Mouse (Mus musculus) hindbrain, embryonic 12.5 days (tissue): ENCODE data around the gene Gm43738. TPM values are rescaled to one million over a fixed set of nuclear protein-coding genes. Genes with fewer than 3 reads are reported as not detected.

ENCODE experiments used
- ATAC-seq: fragments of 200-750 bp; cut with Nextera tagmentation; 2 replicates; pipeline ENCODE4 v1.8.0; 2017; ENCODE audit warnings: moderate TSS enrichment; ENCODE audit not compliant: low FRiP score
- H3K27ac ChIP-seq: fragments of 300-500 bp; sonication (generic); 2 replicates; pipeline ENCODE4 v1.5.1; 2016; ENCODE audit warnings: mild to moderate bottlenecking
- H3K27me3 ChIP-seq: fragments of 300-500 bp; sonication (generic); 2 replicates; pipeline ENCODE4 v1.6.1; 2016; ENCODE audit warnings: mild to moderate bottlenecking
- H3K36me3 ChIP-seq: fragments of 300-500 bp; sonication (generic); 2 replicates; pipeline ENCODE4 v1.6.1; 2016; ENCODE audit warnings: mild to moderate bottlenecking
- H3K4me1 ChIP-seq: fragments of 300-500 bp; sonication (generic); 2 replicates; pipeline ENCODE4 v1.6.1; 2016
- H3K4me2 ChIP-seq: fragments of 300-500 bp; sonication (generic); replicated peaks from 2 replicates; pipeline ENCODE4 v1.6.1; 2016; ENCODE audit warnings: mild to moderate bottlenecking
- H3K4me3 ChIP-seq: fragments of 300-500 bp; sonication (generic); 2 replicates; pipeline ENCODE4 v1.5.1; 2016; ENCODE audit warnings: mild to moderate bottlenecking
- H3K9ac ChIP-seq: fragments of 300-500 bp; sonication (generic); 2 replicates; pipeline ENCODE4 v1.6.1; 2016; ENCODE audit warnings: mild to moderate bottlenecking, moderate library complexity
- H3K9me3 ChIP-seq: fragments of 300-500 bp; sonication (generic); replicated peaks from 2 replicates; pipeline ENCODE4 v1.6.1; 2016; ENCODE audit warnings: mild to moderate bottlenecking
- WGBS: fragments of 180-500 bp; shearing (Covaris S2); methylation state at CpG from one replicate; pipeline ENCODE4 v1.1.7; 2016; 5-methylcytosine and 5-hydroxymethylcytosine counted together
- polyA plus RNA-seq: library from polyadenylated mRNA; unstranded; fragments of >200 nt; fragmentation: Nextera tagmentation; extraction: Ambion mirVana; gene quantifications from 2 replicates; pipeline ENCODE4 v1.2.1, GENCODE M21; 2016

Gene Gm43738
- polyA plus RNA-seq, 1 experiment from 2014 or later: not detected

DNA sequence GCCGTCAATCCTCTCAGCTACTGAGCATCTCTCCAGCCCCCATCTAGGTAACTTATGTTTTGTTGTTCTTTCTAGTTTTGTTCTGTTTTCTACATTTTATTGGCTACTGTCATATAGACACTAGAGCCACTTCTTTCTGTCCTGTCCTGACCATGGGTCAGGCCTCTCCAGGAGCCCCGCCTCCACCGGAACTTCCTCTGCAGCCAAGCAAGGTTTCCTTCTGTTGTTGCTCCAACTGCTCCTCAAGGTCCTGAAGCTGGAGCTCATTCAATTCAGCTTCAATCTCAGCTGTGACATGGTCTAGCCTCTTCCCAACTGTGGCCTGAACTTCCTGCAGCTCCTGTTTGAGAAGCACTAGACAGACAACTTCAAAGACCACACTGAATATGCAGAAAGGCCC lies 29.0 kb upstream of the Gm43738 start:
- H3K4me2 ChIP-seq: no peak overlapping the region
- 93% methylated on average over 3 of the region's 3 CpGs for WGBS

DNA sequence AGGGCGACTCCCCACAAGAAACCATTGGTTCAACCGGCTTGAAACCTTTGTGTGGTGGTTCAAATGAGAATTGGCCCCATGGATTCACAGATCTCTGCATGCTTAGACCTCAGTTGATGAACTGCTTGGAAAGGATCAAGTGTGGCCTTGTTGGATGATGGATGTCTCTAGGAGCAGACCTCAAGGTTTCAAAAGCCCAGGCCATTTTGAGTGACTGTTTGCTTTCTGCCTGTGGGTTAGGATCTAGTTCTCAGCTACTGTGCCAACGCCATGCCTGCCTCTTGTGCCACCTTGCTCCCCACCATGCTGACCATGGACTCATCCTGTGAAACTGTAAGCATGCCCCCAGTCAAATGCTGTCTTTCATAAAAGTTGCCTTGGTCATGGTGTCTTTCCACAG lies 25.1 kb upstream of the Gm43738 start:
- 85% methylated on average over 3 of the region's 3 CpGs for WGBS
- no peak overlapping the region for H3K4me2 ChIP-seq
- no peaks in the 10 kb centered on the region for H3K36me3 ChIP-seq
- no peak overlapping the region for H3K4me3 ChIP-seq
- H3K4me1 ChIP-seq: no peaks in the 10 kb centered on the region
- H3K27ac ChIP-seq: no peak overlapping the region
- no peak overlapping the region for H3K9ac ChIP-seq
- H3K9me3 ChIP-seq: no peaks in the 10 kb centered on the region
- no peaks in the 10 kb centered on the region for H3K27me3 ChIP-seq
- no peak for ATAC-seq

More for the DNA sequence above, 29.0 kb upstream of the Gm43738 start:
- H3K9ac ChIP-seq: no peak overlapping the region
- no peak overlapping the region for H3K4me3 ChIP-seq
- H3K27me3 ChIP-seq: no peaks in the 10 kb centered on the region
- no peaks in the 10 kb centered on the region for H3K9me3 ChIP-seq
- H3K27ac ChIP-seq: no peak overlapping the region
- H3K4me1 ChIP-seq: peaks cover 7% of the 10 kb centered on the region
- H3K36me3 ChIP-seq: no peaks in the 10 kb centered on the region
- ATAC-seq: no peak

DNA sequence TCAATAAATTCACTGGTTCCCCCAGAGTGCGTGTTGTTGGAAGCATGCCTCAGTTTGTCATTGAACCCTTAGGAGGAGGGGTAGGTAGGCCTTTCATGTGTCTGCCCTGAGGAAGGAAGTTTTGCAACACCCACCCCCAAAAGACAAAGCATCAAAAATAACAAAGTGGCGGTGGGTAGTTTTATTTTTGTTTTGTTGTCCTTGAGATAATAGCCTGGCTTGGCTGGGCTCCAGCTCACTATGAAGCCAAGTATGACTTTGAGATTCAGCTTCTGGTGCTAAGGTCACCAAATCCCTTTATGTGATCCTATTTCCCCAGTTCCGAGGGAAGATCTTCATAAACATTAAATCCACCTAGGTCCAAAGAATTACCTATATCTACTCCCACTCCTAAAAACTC lies 23.3 kb upstream of the Gm43738 start:
- WGBS: 87% methylated on average over 3 of the region's 3 CpGs
- ATAC-seq: no peak
- no peak overlapping the region for H3K27ac ChIP-seq
- no peaks in the 10 kb centered on the region for H3K27me3 ChIP-seq
- H3K4me3 ChIP-seq: no peak overlapping the region
- no peak overlapping the region for H3K4me2 ChIP-seq
- no peak overlapping the region for H3K9ac ChIP-seq
- H3K4me1 ChIP-seq: no peaks in the 10 kb centered on the region
- H3K36me3 ChIP-seq: no peaks in the 10 kb centered on the region
- H3K9me3 ChIP-seq: no peaks in the 10 kb centered on the region

DNA sequence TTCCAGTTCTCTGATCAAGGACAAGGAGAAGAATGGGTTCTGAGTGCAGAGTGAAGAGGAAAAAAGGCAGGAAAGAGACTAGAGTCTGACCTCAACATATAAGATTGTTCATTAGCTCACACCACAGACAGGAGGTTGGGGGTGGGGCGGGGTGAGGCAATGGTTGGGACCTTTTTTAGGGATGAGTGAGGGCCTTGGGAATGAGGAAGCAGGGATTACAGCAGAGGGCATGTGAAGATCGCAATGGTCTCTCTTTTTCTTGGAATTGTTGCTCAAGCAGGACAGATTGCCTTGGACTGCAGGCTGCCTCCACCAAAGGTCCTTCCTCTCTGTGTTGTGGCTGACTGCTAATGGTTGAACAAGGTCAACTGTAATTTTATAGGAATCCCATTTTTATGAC lies 22.4 kb upstream of the Gm43738 start:
- no peaks in the 10 kb centered on the region for H3K27me3 ChIP-seq
- H3K9ac ChIP-seq: no peak overlapping the region
- H3K27ac ChIP-seq: no peak overlapping the region
- no peaks in the 10 kb centered on the region for H3K36me3 ChIP-seq
- H3K9me3 ChIP-seq: no peaks in the 10 kb centered on the region
- no peaks in the 10 kb centered on the region for H3K4me1 ChIP-seq
- ATAC-seq: no peak
- WGBS: 72% methylated on average over 2 of the region's 2 CpGs
- no peak overlapping the region for H3K4me3 ChIP-seq
- no peak overlapping the region for H3K4me2 ChIP-seq

DNA sequence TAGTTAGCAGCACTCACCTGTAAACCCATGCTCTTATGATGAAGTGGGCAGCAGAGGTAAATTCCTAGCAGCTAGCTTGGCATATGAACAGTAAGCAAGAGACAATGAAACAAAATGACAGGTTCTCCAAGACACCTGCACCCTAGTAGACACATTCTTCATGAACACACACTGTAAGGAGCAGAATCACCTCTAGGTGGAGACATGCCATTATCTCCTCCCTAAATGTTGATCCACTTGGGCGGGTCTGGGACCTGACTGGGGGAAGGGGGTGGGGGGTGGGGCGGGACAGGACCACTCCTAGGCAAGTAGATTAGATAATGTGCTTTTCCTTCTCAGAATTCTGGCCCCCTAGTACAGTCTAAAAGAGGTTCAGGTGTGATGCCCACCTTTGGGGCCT lies 14.6 kb upstream of the Gm43738 start:
- H3K4me2 ChIP-seq: no peak overlapping the region
- no peaks in the 10 kb centered on the region for H3K36me3 ChIP-seq
- no peaks in the 10 kb centered on the region for H3K4me1 ChIP-seq
- no peaks in the 10 kb centered on the region for H3K27me3 ChIP-seq
- H3K9ac ChIP-seq: no peak overlapping the region
- no peaks in the 10 kb centered on the region for H3K9me3 ChIP-seq
- H3K27ac ChIP-seq: no peak overlapping the region
- 0% methylated on average over 2 of the region's 2 CpGs for WGBS
- ATAC-seq: no peak
- H3K4me3 ChIP-seq: no peak overlapping the region

DNA sequence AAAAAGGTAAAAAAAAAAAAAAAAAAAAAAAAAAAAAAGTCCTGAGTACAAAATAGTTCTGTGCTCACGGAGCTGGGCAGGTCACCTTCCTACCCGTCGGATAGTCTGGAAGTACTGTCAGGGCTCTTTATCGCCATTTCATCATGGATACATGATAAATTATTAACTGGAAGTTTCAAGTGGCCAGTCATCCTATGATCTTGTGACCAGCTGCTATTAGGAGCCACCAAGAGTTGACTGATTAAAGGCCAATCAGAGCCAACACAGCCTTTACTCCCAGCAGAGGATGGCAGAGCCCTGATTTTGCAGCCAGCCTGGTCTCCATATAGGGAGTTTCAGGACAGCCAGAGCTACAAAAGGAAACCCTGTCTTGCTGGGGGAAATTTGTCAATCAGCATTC lies 12.2 kb upstream of the Gm43738 start:
- ATAC-seq: no peak
- Histone ChIP-seq H3K4me1 (no peaks in the 10 kb centered on the region), H3K36me3 (no peaks in the 10 kb centered on the region), H3K9me3 (no peaks in the 10 kb centered on the region), H3K4me2 (no peak overlapping the region), H3K4me3 (no peak overlapping the region), H3K27me3 (no peaks in the 10 kb centered on the region), H3K9ac (no peak overlapping the region), H3K27ac (no peak overlapping the region)
- 94% methylated on average over 4 of the region's 4 CpGs for WGBS

DNA sequence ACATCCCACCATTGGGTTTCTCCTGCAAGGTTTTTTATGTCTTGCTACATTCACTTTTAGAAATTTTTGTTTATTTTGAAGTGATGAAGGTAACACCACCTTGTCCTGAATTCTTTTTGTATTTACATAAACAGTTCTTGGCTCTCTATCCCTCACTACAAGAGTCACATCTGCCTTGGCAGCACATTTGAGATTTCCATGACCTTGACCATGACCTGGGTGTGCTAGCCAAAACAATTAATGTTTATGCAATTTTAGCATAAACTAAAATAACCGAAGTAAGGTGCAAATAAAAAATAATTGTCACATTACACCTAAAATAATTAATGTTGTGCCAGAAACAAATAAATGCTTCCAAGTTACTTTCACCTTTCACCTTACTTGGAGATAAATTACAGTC lies 7.2 kb upstream of the Gm43738 start:
- WGBS: 72% methylated on average over 1 of the region's 1 CpGs
- no peak overlapping the region for H3K4me3 ChIP-seq
- no peaks in the 10 kb centered on the region for H3K9me3 ChIP-seq
- H3K27me3 ChIP-seq: no peaks in the 10 kb centered on the region
- H3K9ac ChIP-seq: no peak overlapping the region
- no peaks in the 10 kb centered on the region for H3K4me1 ChIP-seq
- no peak for ATAC-seq
- H3K4me2 ChIP-seq: no peak overlapping the region
- H3K27ac ChIP-seq: no peak overlapping the region
- H3K36me3 ChIP-seq: no peaks in the 10 kb centered on the region

DNA sequence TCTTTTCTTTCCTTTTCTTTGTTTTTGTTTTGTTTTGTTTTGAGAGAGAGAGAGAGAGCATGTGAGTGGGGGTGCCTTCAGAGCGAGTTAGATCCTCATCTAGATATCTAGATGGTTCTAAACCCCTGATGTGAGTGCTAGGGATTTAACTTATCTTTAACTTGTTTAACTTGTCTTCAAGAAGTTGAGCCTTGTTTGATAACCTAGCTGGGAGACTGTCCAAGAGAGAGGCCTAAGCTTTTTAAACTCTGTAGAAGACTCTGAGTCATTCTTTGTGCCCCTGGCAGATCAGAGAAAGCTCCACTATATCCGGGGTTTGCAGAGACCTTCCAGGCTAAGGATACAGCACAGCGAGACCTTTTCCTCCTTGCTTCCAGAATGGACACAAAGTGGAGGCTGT lies 6.6 kb upstream of the Gm43738 start:
- no peak for ATAC-seq
- Histone ChIP-seq H3K27me3 (no peaks in the 10 kb centered on the region), H3K27ac (no peak overlapping the region), H3K36me3 (no peaks in the 10 kb centered on the region), H3K4me1 (no peaks in the 10 kb centered on the region), H3K4me3 (no peak overlapping the region), H3K9ac (no peak overlapping the region), H3K4me2 (no peak overlapping the region), H3K9me3 (no peaks in the 10 kb centered on the region)
- WGBS: 72% methylated on average over 3 of the region's 3 CpGs

DNA sequence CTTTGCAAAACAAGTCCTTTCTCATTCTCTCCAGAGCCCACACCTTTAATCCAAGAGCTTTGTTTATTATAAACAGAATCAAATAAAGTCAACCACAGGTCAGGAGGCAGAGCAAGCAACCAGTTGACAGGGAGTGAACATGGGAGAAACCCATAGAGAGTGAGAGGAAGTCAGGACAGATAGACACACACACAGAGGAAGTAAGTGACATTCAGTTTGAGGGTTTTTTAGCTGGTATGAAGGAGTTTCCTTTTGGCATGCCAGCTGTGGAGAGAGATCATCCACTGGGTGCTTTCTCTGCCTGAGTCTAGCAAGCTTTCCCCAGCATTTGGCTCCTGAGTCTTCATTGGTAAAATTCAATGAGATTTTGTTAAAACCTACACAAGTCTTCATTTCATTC lies 6.0 kb upstream of the Gm43738 start:
- H3K4me3 ChIP-seq: no peak overlapping the region
- H3K27ac ChIP-seq: no peak overlapping the region
- H3K9ac ChIP-seq: no peak overlapping the region
- no peaks in the 10 kb centered on the region for H3K4me1 ChIP-seq
- H3K27me3 ChIP-seq: no peaks in the 10 kb centered on the region
- H3K4me2 ChIP-seq: no peak overlapping the region
- no peak for ATAC-seq
- H3K9me3 ChIP-seq: no peaks in the 10 kb centered on the region
- H3K36me3 ChIP-seq: no peaks in the 10 kb centered on the region

DNA sequence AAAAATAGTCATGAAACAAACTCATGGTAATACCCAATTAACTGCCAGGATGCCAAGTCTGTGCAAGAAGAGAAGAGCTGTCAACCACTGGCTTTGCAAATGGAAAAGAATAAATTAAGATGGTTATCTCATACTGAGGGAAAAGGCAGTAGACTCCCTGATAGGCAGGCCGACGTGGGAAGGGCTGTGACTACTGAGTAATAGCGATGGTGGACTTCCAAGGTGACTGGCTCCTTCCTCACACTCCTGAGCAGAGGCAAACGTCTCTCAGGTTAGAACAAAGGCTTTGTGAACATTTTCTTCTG lies 2.3 kb upstream of the Gm43738 start:
- H3K9ac ChIP-seq: no peak overlapping the region
- no peak for ATAC-seq
- 74% methylated on average over 4 of the region's 4 CpGs for WGBS
- H3K36me3 ChIP-seq: peaks cover 11% of the 10 kb centered on the region
- no peaks in the 10 kb centered on the region for H3K9me3 ChIP-seq
- no peak overlapping the region for H3K4me3 ChIP-seq
- no peak overlapping the region for H3K4me2 ChIP-seq
- peaks cover 24% of the 10 kb centered on the region for H3K4me1 ChIP-seq
- H3K27me3 ChIP-seq: no peaks in the 10 kb centered on the region
- H3K27ac ChIP-seq: no peak overlapping the region

DNA sequence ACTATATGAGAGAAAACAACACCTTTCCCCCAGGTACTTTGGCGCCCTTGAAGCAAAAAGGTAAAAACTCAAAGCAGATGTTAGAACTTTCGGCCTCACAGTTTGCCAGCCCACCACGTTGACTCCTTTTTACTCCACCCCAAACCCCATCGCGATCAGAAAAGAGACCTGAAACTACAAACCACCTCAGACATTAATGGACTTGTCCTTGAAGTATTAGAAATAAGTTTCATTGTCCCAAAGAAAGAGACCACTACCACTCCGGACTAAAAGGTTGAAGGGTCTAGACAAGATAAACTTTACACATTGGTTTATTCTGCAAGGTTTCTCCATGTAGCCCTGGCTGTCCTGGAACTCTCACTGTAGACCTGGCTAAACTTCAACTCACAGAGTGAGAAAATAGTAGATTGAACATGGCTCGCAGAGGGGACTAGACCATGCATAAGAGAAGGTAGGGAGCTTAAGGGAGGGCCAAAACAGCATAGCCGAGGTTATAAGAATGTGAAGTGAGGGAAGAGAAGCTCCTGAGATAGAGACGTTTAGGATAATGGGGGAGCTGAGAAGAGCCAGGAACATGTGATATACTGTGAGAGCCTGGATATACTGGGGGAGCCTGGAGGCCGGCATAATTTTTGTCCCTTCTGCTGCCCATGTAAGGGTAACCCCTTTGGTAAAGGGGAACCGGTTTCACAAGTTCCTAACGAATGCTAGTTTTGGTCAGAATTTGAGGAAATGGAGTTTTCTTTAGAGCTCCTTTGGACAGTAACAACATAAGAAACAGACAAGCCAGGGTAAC lies 1.8 kb upstream of the Gm43738 start:
- no peaks in the 10 kb centered on the region for H3K9me3 ChIP-seq
- WGBS: 66% methylated on average over 12 of the region's 12 CpGs
- no peak for ATAC-seq
- peak overlapping the region; percentile 53 for H3K4me2 ChIP-seq
- peaks cover 26% of the 10 kb centered on the region for H3K4me1 ChIP-seq
- peaks cover 16% of the 10 kb centered on the region for H3K36me3 ChIP-seq
- no peaks in the 10 kb centered on the region for H3K27me3 ChIP-seq
- peak overlapping the region; percentile 74 for H3K4me3 ChIP-seq
- peak overlapping the region; percentile 74 for H3K27ac ChIP-seq
- no peak overlapping the region for H3K9ac ChIP-seq

DNA sequence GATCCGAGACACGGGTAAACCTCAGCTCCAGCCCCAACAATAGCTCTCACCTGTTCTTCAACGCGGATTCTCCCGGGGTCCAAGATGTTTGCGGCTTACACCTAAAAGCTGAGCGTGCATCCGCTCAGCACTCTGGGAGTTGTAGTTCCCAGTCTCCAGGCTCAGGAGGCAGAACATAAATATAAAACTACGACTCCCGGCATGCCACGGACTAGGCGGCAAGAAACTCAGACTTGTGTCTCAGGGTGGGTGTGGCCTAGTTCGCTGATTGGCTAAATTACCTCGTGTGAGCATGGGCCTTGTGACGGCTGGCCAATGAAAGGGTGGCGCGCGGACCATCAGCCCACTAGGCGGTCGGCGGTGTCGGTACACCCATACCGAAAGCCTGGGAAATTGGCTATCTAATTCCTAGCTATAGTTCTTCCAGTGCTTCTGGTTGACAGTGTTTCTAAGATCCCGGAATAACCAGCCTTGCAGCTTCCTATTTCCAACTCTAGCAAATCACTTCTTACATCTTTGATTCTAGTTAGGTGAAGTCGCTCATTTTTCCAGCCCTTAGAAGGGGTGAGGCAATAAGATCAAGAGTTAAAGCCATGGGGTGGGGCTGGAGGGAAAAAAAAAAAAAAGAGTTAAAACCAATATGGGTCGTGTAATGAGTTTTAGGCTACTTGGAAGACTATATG lies 1.1 kb upstream of the Gm43738 start, which contains the start of gene Fdps:
Gene Fdps (minus strand): TSS at position 148 of the 683 bp plus-strand sequence.
- peak; percentile 98 for ATAC-seq
- H3K9ac ChIP-seq: peak within 1 kb of the TSS; percentile 69

DNA sequence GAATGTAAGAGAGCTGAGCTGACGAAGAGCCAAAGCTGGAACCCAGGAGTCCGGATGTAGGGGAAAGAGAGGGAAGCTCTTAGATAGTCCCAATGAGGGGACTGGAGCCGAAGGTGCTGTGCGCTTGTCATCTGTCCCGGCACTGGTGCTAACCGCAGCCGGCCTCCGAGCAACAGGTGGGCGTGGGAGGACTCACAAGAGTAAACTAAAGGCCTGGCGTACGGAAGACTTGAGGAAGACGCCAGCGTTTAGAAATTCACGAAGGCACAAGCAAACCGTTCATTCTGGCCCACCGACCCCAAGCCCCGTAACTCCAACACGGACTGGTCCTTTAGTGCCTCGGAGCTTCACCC lies 536 bp upstream of the Gm43738 start:
- ATAC-seq: peak; percentile 55

More for the DNA sequence above, 1.1 kb upstream of the Gm43738 start, which contains the start of gene Fdps:
- no peaks in the 10 kb centered on the region for H3K27me3 ChIP-seq
- peaks cover 22% of the 10 kb centered on the region for H3K36me3 ChIP-seq
- H3K27ac ChIP-seq: peak within 1 kb of the TSS; percentile 79
- WGBS: under 1% methylated on average over 26 of the region's 26 CpGs
- H3K4me3 ChIP-seq: peak within 1 kb of the TSS; percentile 74
- H3K4me1 ChIP-seq: peaks cover 26% of the 10 kb centered on the region
- no peaks in the 10 kb centered on the region for H3K9me3 ChIP-seq
- peak within 1 kb of the TSS; percentile 79 for H3K4me2 ChIP-seq

More for the DNA sequence above, 536 bp upstream of the Gm43738 start:
- Histone ChIP-seq H3K9ac (peak overlapping the region; percentile 69), H3K4me2 (peak overlapping the region; percentile 79), H3K27ac (peak overlapping the region; percentile 79), H3K4me1 (peaks cover 26% of the 10 kb centered on the region), H3K36me3 (peaks cover 27% of the 10 kb centered on the region), H3K27me3 (no peaks in the 10 kb centered on the region), H3K4me3 (peak overlapping the region; percentile 74), H3K9me3 (no peaks in the 10 kb centered on the region)
- WGBS: under 1% methylated on average over 19 of the region's 19 CpGs
